Mouse (Mus musculus) A20 (cell line): ENCODE measurements at regions not wholly inside any gene's neighbourhood (a gene's known extent, or its start where the extent isn't known, plus 50 kb on each side); places are given as distances from the start of the nearest gene placed in this dataset.
"Not testable (repeated sequence)": the region's sequence is repeated elsewhere in the genome, so short reads cannot be mapped to it uniquely, and the experiment has no call there.

Source experiments
- DNase-seq: peaks from one replicate; pipeline ENCODE4 v3.0.0-alpha.2; 2011; ENCODE audit warnings: low read depth, low spot score

- peak; percentile 73 for DNase-seq
These were observed 1108.4 kb downstream of the Trim52 start for GRCm38 (mm10) chr14:107214391-107214790.

GRCm38 (mm10) chr14:107264182-107264581 is 1158.2 kb downstream of the Trim52 start:
- no peak for DNase-seq

GRCm38 (mm10) chr14:107280346-107280745 is 1174.3 kb downstream of the Trim52 start:
- DNase-seq: not testable (repeated sequence)

GRCm38 (mm10) chr14:107329302-107329701 is 1223.3 kb downstream of the Trim52 start:
- no peak for DNase-seq

GRCm38 (mm10) chr14:107340205-107340604 is 1234.2 kb downstream of the Trim52 start:
- DNase-seq: no peak

- no peak for DNase-seq
These were observed 1256.8 kb downstream of the Trim52 start for GRCm38 (mm10) chr14:107362788-107363187.
